Mouse (Mus musculus): ENCODE data around the gene Fgfr2.

Gene Fgfr2

DNA sequence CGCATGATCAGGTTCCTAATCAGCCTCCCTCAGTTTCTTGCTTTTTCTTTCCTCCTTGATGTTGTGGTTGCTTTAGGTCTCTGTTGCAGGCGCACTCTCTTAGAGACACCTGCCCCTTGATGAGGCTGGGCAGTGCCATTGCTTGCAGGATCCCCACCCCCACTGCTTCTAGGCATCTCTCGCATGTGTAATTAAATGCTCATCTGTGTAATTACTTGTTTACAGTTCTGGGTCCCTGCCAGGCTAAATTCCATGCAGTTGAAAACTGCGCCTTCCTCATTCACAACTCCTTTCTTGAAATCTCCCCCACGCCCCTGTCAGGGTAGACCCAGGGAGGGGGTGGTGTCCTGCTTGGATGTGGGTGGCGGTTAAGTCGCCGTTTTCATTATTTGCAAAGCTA, 1380.0 kb downstream of the Fgfr2 start:
- DNase-seq: no peak

DNA sequence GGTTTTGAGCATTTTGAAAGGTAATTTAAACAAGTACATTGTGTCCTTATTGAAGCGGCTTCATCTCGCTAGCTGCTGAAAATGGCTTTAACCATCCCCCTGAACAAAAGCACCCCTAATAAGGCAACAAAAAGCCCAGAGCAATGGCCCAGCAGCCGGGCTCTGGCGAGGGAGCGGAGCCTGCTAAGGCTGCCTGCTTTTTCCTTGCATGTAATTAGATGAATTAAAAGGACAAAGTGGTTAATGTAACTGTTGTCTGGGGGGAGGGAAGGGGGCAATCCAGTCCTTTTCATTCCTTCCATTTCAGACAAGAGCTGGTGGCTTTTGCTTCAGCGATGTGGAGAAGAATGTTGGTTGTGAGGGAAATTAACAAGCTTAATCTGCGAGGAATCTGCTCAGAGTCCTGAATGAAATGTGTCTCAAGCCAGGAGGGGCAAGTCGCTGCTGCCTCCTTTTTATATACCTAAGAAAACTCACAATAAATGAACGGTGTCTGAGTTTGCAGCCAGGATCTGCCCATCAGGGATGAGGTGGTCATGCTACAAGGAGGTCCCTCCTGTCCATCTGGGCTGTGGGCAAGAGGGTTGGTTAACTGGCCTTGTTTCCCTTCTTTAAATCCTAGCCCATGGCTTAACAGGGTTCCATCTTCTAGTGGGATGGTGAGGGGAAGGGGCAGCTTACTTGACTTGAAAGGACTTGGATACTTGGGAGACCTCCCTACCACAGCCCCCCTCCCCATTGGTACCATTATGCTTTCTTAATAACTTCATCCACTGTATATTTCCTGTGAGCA, 1400.2 kb downstream of the Fgfr2 start:
- DNase-seq: no peak

DNA sequence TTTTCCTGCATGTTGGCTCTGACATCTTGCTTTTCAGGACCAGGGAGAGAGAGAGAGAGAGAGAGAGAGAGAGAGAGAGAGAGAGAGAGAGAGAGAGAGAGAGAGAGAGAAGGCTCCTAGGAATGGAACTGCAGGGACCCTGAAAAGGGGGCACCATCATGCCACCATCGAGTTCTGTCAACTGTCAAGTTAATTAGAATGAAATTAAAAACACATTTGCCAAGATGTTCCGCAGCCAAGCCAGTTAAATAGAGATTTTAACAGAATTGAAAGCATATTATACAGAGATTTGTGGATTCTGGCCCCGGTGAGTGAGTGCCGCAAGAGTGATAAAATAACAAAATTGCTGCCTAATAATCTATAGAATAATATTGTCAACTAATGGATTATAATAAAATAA, 1400.8 kb downstream of the Fgfr2 start:
- DNase-seq: no peak

DNA sequence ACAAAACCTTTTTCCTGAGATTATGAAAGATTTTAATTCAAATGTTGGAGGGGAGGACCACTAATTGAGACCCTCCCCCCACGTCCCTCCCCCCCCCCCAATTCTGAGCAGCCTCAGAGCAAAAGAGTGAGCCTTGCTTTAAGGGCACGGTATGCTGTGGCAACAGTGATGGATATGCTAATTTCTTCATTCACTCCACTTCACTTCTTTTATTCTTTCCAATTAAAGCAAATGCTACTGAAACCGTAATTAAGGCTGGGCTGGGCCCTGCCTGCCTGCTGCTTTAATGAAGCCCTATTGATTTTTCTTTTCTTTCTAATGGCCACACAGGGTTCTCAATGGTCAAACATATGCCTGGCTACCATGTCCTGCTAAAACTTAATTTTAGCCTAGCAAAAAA, 1404.9 kb downstream of the Fgfr2 start:
- DNase-seq: no peak

DNA sequence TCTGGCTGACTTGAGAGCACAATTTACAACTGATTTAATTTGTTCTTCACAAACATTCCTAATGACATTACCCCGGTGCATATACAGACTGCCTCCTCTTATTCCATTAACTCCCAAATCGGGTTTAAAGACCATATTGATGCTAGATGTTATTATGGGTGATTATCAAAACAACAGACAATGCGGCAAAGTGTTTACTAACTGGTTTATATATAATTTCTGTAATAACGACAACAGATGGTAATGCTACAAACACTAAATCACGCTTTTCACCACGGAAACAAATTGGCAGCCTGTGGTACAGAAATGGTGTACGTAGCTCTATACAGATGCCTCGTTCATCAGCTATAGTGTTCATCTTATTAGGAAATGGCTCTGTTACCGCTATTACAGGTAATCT, 1410.1 kb downstream of the Fgfr2 start:
- DNase-seq: no peak

DNA sequence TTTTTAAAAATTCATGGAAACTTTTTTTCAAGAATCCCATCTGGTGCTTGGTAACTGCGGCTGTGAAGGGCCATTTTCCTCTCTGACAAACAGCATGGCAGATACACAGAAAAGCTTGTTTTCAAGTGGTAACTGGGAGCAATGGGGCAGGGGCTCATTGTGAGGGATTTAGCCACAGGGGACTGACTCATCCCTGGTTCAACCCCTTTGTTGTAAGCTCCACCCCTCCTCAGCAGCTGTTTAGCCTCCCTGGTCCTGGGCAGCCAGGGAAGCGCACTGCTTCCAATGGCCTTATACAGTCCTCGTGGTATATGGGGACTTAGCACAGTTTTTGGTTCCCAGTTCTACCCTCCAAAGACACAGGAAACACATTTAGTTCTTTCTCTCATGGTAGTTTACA, 1426.3 kb downstream of the Fgfr2 start:
- no peak for DNase-seq

DNA sequence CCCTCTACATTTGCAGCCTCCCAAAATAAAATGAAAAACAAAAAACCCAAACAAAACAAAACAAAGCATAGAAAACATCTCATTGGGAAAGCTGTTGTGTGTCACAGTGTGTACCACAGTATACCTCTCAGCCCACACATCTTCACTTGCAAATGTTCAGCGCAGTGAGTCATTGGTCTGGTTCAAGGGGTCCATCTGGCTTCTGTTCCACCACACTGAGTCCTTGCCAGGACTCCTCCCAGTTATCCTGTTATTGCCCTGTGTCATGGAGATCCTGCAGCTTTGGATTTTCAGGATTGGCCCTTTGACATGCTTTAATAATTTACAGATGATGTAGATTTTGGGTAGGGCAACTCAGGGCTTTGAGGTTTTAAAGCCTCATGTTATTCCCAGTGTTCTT, 1435.8 kb downstream of the Fgfr2 start:
- peak; percentile 8 for DNase-seq

DNA sequence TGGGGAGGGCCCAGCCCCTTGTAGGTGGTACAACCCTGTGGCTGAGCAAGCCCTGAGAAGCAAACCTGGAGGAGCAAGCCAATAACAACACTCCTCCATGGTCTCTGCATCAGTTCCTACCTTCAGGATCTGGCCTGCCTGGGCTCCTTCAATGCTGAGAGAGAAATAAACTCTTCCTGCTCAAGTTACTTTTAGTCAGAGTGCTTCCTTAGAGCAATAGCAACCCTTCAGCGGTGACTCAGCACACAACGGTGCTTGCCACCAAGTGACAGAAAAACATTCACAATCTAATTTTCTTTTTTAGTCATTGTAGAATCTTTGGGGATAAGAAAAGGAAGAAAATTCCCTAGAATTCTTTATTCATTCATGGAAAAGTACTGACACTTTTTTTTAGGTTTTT, 1446.0 kb downstream of the Fgfr2 start:
- DNase-seq: no peak

DNA sequence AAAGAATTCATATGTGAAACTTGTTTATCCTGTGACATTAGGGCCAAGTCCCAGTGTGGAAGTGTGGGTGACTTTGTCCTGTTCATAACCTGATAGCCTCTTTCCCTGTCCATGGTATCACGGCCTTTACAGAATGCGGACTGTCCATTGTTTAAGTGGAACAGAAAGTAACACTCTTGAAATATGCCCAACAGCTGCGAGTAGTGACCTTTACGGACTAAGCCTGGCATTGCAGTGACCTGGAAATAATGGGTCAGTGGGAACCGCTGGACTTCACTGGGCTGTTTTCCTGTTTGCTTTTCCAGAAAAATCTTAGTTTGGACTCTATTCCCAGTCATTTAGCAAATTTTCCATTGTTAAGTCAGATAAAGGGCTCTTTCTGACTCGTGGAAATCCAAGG, 1452.6 kb downstream of the Fgfr2 start:
- no peak for DNase-seq

DNA sequence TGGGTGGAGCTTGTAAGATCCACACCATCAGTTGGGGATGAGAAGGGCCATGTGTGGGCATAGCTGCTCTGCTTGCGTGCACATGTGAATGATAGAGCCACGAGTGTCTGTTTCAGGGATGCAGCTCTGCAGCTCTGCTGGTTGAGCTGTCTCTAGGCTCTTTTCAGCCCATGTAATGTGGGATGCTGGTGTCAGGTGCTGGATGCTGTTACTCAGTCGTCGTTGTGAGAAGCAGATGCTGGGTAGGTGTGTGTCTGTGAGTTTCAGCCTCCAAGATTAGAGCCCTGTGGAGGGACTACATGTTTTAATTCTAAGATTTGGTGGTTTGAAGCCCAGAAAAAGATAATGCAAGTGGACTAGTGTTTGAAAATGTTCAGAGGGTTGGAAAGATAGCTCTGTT, 1453.8 kb downstream of the Fgfr2 start:
- DNase-seq: peak; percentile 11

DNA sequence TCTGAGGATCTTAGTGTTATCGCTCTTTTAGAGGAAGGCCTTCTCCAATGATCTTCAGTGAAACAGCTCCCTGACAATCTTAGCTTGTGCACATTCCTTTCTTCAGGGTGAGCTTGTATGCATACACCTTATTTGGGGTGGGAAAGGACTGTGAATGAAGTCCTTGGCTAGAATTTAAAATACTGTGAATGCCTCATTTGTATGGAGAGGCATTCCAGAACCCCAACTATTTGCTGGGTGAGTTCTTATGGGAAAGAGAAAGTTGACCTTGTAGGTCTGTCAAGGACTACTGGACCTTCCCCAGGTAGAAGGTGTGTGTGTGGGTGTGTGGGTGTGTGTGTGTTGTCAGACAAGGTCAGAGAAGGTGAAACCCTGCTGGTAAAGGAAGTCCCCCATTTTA, 1462.4 kb downstream of the Fgfr2 start:
- DNase-seq: no peak

DNA sequence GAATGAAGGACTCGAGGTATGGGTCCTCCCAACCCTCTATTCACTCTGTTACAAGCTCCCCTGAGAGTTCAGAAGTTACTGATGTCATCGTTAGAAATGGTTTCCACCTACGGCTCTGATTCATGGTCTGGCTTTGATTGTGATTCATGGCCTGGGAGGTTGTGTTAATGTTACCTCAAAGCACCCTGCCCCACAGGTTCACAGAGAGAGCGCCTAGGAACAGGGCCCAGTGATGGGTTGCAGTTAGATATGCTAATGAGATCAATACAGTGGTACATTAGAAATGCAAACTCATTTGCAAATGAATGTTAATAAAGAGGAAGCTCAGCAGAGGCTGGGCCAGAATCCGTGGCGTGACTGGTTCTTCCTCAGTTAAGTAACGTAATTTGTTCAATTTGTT, 1467.1 kb downstream of the Fgfr2 start:
- DNase-seq: no peak

DNA sequence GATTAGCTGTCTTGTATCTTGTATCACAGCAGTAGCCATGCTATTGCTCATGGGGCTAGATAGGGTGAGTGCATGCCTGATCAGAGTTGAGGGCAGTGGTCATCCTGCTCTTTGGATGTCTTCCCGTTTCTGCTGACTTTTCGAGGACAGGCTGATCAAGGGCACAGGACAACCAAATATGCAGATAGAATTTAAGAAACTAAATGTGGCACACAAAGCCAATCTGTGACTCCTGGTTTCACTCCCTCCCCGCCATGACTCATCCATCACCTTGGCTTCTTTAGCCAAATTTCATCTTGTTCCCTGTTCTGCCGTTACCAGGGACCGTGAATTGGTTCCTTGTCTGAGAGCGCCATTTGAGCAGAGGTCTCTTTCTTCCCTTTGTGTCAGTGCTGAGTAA, 1469.7 kb downstream of the Fgfr2 start:
- DNase-seq: no peak

DNA sequence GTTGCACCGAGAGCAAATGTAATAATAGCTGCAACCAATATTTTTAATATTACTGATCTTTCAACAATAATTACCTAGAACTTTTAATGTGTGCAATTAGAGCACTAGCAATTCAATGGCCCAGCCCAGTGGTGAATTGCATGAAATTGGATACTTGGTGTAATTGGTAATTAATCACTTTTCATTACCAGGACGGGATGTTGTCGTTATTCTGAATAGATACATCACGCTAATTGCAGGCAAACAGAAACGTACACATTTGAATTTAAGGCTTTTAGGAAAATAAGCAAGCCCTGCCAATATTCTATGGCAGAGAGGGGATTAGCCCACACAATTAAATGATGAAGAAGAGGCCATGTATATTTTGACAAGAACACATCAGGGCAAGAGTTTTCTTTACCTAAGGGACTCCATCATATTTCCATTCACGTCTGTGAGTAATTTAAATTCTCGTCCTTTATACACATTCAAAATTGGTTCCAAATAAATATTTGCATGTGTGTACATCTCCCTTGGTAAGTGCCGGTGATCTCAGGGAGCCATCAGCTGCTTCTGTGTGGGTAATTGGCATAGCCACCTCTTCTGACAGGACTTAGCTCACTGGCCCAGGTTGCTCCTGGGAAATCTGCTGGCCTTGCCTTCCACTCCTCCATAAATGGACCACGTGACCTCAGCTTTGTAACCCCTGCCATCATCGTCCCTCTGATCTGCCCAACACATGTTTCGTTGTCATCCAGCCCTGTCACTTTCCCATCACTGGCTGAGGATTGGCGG, 1471.0 kb downstream of the Fgfr2 start:
- DNase-seq: no peak

DNA sequence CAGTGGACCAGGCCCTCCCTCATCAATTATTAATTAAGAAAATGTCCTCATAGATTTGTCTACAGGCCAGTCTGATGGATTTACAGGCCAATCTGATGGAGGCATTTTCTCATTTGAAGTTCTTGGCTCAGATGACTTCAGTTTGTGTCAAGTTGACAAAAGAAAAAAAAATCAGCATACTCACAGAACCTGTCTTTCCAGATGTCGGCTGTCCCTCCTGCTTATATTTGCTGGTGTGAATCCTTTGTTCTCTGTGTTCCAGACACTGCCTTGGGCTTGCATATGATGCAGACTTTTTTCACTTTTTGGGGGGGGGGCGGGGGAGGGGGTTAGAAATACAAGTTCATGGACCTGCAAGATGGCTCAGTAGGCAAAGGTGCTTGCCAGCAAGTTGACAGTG, 1472.9 kb downstream of the Fgfr2 start:
- no peak for DNase-seq

DNA sequence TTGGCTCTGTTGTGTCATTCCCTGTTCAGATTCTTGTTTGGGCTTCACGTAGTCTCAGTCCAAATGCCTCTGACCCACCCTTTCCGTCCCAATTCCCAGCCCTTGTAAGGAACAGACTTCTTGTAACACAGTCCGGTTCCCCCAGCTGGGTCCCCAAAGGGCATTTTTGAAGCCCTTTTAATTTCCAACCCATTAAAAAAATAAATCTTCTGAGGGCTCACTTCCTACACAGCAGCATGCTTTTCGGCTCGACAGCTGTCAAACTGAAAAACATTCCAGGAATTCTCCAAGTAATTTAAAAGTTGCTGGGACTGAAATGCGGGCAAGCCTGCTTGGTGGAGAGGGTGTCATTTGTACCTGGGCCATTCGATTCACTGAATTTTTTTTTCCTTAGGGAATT, 1474.9 kb downstream of the Fgfr2 start:
- DNase-seq: no peak

DNA sequence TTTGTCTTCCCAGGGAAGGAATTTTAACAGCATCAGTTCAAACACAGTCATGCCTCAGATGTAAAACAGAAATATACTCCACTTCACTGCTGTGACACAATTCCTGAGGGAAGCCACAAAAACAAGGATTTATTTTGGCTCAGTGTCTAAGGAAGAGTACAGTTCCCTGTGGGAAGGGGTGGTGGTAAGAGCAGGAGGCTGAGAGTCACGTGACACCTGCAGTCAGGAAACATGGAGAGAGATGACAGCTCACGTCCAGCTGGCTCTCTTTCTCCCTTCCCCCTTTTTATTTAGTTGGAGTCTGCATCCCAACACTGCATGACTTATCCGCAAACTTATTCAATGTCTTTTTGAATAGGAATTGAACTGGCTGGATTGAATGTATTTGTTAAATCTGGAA, 1475.6 kb downstream of the Fgfr2 start:
- DNase-seq: no peak

DNA sequence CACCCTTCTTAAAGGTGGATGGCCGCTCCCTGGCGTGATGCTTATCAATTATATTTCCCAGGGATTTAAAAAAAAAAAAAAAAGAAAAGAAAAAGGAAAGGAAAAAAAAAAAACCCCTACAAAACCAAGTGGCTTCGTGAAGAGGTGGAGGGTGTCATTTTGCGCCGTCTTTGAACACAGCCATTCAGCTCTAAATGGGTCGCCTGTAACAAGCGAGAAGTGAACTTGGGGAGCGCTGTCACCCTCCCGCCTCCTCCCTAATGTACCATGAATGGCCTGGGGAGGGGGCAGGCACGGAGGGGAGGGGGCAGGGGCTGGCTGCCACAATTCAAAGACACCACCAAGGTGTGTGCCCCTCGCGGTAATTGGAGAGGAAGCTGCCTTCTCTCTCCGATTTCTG, 1478.6 kb downstream of the Fgfr2 start:
- no peak for DNase-seq

DNA sequence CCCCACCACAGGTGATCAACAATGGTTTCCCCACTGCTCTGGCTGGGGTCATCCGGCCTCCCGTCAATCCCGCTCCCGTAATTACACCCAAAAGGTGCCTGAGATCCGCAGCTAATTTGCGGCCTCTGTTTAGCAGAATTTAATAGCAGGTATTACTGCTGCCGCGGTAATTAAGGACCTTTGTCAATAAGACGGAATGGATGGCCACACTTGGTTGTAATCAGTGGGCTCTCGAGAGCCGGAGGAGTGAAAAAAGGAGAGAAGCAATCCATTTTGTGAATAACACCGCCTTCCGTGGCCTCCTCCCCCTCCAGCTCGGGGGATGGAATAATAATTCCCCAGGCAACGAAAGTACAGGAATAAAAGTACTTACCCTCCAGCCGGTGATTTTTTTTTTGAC, 1479.1 kb downstream of the Fgfr2 start:
- no peak for DNase-seq

DNA sequence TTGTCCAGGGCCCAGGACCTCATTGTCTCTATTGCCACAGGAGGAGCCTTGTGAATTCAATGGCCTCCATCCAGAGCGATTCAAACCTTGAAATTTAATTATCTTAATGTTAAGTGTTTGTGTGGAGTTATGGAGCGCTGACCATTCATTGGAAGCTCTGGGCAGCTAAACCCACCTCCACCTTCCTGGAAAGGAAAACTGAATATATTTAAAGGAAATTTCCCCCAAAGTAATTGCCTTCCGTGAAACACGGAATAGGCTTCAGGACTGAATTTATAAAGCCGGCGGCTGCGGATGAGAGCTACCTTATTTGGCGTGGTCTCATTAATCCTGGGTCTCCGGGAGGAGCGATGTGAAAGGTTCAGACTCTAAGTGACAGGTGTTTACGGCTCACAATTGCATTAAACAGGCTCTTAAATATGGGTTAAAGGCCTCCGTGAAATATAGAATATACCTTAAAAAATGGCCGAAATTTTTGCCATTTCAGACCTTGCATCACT, 1479.8 kb downstream of the Fgfr2 start:
- no peak for DNase-seq

DNA sequence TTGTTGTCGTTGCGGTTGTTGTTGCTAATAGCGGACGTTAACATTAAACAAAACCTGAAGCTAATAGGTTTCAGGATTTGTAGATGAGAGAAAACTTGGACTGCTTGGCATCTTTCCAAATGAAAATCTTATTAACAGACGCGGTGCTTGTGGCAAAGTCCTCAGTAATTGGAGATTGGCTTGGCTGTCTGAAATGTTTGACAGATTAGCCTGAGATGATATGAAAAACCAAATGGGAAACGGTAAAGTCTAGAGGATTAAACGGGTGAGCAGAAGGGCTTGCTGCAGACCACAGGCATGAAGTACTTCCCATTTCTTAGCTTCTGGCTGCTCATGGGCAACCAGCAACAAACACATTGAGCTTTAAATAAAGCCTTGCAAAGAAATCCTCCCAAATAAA, 1493.6 kb downstream of the Fgfr2 start:
- DNase-seq: no peak

DNA sequence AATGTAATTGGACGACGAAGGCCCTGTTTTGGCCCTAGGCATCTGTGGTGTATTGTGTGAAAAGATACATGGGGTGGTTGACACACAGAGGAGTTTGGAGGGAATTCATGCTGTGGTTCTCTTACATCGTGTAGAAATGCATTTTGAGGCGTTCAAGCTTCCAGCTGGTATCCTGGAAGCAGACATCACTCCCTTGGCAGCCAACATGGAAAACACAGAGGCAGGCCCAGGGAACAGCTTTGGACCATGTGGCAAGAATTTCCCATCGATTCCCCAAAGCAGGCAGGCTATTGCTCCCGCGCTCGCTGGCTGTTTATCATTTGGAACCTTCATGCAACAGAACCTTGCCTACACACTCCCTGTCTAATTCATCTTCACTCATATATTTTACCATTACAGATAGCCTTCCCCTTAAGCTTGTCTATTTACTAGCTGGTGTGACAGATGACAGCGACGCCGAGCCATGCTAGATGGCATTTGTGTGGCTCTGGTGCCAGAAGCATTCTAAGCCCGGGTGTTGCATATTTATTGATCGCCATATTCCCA, 1494.2 kb downstream of the Fgfr2 start:
- DNase-seq: peak; percentile 89

DNA sequence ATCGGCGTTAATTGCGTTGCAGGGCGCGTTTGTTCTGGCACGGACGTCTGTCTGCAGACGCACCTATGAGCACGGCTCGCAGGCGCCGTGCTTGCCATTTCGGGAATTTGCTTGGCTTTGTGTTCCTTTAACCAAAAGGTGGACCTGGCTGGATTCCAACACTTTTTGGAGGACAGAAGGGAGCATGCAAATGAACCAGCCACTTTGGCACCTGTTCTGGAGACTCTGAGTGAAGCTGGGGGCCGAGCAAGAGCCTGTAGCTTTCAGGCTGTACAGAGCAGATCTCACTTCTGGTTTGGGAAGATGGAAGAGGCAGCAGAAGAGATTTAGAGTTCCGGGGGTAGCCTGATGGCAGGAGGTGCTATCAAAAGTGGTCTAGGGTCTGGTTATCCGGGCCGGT, 1494.8 kb downstream of the Fgfr2 start:
- no peak for DNase-seq

DNA sequence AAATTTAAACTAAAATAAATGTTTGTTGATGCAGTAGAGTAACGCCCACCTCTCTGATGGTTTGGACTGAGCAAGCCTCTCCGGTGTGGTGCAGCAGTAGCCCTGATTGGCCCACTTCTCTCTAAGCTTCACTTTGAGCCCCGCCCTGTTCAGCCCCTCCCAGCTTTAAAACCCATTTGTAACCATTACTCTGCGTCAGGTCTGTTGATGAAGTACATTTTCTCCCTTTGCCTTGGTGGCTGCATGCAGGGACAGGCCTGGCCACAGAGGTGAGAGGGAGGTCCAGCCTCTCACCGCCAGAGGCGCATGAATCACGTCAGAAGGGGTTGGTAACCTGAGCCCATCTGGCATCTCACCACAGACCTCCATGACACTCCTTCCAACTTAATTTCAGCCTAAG, 1513.5 kb downstream of the Fgfr2 start:
- no peak for DNase-seq

Measured in layer of hippocampus, adult 9-11 months (tissue).